Mouse (Mus musculus): ENCODE data around the gene Gpr85.

The Gpr85 gene

GRCm38 (mm10) chr6:13812157-13812556 is 27.6 kb downstream of the Gpr85 start:
- no peak for DNase-seq

DNA sequence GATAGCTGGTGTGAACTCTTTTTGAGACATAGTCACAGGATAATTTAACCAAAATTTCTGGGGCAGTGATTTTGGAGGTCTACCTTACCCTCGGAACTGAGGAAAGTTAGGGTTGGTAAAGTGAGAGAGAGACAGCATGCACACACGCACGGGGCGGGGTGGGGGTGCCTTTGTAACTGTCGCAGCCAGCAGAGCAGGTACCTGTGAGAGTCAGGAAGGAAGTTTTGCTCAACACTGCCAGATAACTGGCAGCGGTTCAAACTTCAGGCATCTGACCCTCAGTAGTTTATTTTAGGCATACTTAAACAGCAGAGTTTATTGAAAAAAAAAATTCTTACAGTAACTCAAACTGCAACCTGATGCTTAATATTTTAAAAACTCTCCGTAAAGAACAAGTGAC is 39.7 kb downstream of the Gpr85 start:
- DNase-seq: no peak

GRCm38 (mm10) chr6:13797389-13797788 is 42.4 kb downstream of the Gpr85 start:
- no peak for DNase-seq

Measured in embryo, embryonic 11 days (tissue).